Mouse (Mus musculus) spleen, postnatal 36 days (tissue): ENCODE results near the gene Bloc1s5.
"Not testable (repeated sequence)": the region's sequence is repeated elsewhere in the genome, so short reads cannot be mapped to it uniquely, and the experiment has no call there.

Source experiments
- DNase-seq, 2 experiments: peaks; one replicate each; pipeline ENCODE4 v3.0.0; 2022; ENCODE audit warnings: low spot score in 2 of 2, mixed read lengths in 1 of 2

Gene Bloc1s5

DNA sequence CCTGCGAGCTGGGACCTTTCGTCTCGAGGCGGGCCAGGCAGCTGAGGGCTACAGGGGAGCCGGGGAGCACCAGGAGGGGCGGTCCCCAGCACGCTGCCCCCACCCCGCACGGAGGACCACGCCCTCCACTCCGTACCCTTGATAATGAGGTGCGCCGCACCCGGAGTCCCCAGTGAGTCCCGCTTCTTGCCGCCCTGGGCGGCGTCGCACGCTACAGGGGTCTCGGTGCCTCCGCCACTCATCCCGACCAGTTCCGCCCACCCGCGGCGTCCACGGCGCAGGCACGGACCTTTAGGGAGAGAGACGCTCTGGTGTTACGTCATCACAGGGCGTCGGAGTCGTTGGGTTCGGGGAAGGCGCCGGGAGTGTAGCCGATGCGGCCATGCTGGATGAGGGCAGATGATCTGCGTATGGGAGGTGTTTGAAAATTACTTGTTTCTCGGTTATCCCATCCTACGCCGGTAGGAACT is at the start of gene Bloc1s5:
Gene Bloc1s5 (minus strand): TSS at position 310 of the 470 bp plus-strand sequence.
- peak; percentile 89 to 92 for DNase-seq

- no peak for DNase-seq
These were observed 37.4 kb upstream of the Bloc1s5 start for GRCm38 (mm10) chr13:38672336-38672735.

DNA sequence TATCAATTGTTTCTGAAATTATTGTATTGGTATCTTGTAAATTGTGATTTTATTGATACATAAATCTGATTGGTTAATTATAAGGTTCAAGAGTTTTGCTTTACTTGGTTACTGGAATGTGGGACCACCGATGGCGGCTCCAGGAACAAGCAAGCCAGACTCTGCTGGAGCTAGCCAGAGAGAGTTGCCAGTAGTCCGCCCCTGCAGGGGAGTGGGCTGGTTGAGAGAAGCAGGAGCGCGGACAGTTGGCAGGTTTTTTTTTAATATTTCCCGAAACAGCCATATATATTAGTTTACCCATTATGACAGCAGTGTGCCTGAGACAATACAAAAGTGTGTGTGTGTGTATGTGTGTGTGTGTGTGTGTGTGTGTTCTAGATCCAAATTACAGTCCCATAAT is 36.5 kb upstream of the Bloc1s5 start:
- DNase-seq, result not testable (repeated sequence)

GRCm38 (mm10) chr13:38670051-38670450 is 35.1 kb upstream of the Bloc1s5 start:
- DNase-seq, result no peak

GRCm38 (mm10) chr13:38668514-38668913 is 33.6 kb upstream of the Bloc1s5 start:
- peak; percentile 43 to 50 for DNase-seq

DNA sequence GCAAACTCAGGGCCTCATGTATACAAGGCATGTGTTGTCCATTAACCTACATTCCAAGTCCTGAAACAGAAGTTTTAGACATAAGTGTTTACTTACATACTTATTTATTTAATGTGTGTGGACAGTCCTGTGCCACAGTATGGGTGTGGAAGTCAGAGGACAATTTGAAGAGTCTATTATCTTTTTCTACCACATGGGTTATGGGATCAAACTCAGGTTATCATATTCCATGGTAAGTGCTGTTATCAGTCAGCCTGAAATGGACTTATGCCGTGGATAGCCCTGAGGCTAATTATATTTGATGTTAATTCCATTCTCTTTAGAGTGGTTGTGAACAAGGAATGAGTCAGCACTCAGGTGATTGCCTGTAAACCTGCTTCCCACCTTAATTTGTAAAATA is 29.8 kb upstream of the Bloc1s5 start:
- DNase-seq, result no peak

DNA sequence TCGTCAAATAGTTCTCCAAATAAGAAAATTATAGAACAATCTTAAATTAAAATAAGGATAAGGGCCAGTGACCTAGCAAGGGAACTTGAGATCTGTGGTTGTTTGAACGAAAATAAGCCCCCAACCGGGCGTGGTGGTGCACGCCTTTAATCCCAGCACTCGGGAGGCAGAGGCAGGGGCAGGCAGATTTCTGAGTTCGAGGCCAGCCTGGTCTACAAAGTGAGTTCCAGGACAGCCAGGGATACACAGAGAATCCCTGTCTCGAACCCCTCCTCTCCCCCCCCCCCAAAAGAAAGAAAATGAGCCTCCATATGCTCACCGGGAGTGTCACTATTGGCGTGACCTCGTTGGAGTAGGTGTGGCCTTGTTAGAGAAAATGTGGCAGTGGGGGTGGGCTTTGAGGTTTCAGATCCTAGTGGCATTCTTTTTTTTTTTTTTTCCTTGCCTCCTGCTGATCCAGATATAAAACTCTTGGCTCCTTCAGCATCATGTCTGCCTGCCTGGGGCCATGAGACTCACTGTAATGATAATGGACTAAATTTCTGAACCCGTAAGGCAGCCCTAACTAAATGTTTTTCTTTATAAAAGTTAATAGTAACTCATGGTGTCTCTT is 24.7 kb upstream of the Bloc1s5 start:
- no peak for DNase-seq

- peak; percentile 97 for DNase-seq
These were observed 23.8 kb upstream of the Bloc1s5 start, which contains the start of gene Eef1e1 for GRCm38 (mm10) chr13:38658528-38659280. Gene Eef1e1, minus strand, starts transcription at chr13:38659058.

DNA sequence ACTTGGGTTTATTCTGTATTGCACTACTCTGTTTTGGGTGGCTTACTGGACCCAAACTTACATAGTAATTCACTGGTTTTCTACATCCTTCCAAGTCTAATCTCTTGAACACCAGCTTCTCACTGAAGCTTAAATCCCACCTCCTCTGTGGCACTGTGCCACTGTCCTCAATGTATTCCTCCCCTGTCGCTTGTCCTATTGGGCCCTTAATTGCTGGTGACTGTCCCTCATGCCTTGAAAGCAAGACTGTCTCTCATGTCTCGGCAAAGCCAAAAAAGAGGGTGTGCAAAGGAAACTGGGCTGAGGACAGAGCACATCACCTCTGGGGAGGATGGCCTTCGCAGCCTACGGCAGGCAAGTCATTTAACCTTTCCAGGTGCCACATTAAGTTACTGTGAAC is 23.0 kb upstream of the Bloc1s5 start:
- no peak for DNase-seq

GRCm38 (mm10) chr13:38650292-38650691 is 15.4 kb upstream of the Bloc1s5 start:
- DNase-seq, result no peak

DNA sequence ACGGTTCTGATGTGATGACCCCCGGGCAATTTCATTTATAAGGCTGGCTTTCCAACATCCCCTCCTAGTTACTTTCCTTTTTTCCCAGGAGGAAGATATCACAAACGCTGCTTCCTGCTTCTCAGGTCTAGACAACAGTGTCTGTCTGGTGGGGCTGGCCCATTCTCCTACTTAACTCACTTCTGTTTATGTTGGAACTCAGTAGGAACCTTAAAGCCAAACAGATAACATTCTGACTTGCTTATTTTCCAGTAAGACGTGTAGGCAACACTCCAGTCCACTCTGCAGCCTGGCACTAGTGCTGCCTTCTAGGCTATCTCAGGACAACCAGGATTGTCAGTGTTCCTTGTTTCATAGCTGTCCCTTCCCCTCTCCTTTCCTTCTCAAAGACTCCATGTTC is 14.2 kb upstream of the Bloc1s5 start:
- no peak for DNase-seq

- DNase-seq, result no peak
These were observed 6.5 kb upstream of the Bloc1s5 start for GRCm38 (mm10) chr13:38641414-38641813.

GRCm38 (mm10) chr13:38640961-38641360 is 6.1 kb upstream of the Bloc1s5 start:
- no peak for DNase-seq

DNA sequence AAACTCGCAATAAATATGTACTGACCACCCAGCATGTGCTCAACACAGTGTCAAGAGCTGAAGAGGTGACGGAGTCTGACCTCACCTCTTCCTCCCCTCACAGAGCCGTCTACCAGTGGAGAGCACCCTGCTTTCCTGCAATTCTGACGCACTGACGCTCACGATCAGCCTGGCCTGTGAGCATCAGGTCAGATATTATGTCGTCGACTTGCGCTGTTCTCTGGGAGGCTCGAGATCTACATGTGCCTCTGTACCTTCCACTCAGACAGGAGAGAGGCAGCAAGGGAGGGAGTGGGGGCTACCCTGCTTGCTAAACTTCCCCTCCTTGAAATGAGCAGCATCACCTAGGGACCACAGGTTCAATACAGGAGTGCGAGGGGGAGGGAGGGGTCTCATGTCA is 3.8 kb upstream of the Bloc1s5 start:
- no peak for DNase-seq

DNA sequence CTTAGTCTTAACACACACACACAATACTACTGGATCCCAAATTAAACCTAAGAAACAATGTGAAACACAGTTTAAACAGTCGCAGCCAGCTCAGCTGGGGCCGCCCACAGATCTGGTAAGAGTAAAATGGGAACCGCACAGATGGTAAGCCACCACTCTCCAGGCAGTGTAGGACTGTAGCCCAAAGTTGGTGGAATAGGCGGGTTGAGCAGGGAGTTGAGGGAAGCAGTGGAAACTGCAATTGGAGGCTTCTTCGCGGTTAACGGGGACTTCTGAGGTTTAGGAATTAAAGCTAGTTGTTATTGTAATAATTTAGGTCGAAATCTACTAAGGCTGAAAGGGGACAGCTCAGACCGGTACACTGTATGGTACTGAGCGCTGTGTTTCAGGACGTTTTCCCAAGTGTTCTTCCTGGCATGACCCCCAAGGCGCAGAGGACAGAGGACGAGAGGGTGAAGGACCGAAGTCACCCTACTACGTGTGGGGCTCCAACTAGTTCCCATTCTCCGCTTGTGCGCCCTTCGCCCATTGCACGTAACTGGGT is 581 bp downstream of the Bloc1s5 start:
- peak in 1 of 2 experiments; percentile 11 for DNase-seq

DNA sequence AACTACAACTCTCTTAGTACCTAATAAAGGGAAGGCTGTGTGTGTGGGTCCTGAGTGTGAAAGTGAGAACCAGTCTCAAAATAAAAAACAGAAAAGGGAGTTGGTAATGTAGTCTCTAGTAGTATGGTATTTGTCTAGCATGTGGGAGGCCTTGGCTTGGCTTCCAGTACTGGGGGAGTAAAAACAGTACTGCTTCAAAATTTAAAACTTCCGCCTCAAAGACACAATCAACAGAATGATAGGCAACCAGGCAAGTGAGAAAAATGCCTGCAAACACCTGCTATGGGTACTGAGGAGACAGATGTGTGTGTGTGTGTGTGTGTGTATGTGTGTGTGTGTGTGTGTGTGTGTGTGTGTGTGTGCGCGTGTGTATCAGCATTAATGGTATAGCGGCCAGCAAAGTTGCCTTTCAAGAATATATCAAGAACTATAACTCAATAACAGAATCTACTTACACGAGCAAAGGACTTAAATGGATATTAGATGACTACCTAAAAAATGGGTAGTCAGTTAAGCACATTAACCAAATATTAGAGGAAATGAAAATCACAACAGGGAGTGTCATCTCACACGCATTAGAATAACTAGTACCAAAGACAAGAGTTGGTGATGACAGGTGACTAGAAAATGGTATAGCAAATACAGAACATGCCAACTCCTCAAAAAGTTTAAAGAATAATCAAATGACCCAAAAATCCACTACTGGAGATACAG is 1.5 kb downstream of the Bloc1s5 start:
- no peak for DNase-seq

- DNase-seq, result peak in 1 of 2 experiments; percentile 8
These were observed 2.4 kb downstream of the Bloc1s5 start for GRCm38 (mm10) chr13:38632556-38632955.

DNA sequence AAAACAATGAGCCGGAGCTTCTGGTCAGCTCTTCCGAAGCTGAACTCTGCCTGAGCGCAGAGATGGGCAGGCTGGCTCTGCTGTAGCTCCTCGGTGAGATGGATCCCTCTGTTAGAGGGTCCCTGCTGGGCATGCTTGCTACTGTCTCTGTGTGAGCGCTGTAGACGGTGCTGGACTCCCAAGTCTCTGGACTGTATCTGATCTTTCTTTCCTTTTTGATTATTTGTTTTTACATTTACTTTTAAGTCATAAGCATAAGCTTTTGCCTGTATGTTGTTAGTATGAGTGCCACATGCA is 8.7 kb downstream of the Bloc1s5 start:
- DNase-seq, result no peak

DNA sequence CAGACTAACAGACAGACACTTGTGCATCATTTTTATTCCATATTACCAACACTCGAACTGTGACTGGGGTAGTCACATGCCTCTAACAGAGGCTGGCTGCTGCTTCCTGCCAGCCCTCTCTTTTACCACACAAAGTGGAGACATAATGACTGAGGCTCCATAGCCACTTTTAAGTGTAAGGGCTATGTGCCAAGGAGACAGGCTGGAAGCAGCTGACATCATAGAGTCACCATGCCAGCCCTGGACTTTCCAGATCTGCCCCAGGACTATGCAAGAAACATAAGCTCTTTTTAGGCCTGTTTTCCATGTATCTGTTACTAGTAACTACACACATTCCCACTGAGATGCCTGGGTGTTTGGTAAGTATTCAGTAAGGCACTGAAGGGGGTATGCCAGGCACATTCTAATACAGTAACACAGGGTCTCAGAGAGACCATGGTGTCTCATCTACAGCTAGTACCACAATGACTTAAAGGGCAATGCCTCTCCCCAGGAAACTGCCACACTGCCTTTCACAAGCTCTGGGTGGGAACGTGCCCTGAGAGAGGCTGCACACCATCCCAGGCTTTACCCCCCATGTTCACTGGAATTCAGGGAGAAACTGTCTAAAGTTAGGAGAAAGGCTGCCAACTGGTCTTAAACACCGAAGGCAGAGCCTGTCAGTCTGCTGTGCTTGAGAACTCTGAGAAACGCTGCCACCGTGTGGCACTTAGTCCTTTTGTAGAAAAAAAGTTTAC is 9.2 kb downstream of the Bloc1s5 start:
- no peak for DNase-seq

DNA sequence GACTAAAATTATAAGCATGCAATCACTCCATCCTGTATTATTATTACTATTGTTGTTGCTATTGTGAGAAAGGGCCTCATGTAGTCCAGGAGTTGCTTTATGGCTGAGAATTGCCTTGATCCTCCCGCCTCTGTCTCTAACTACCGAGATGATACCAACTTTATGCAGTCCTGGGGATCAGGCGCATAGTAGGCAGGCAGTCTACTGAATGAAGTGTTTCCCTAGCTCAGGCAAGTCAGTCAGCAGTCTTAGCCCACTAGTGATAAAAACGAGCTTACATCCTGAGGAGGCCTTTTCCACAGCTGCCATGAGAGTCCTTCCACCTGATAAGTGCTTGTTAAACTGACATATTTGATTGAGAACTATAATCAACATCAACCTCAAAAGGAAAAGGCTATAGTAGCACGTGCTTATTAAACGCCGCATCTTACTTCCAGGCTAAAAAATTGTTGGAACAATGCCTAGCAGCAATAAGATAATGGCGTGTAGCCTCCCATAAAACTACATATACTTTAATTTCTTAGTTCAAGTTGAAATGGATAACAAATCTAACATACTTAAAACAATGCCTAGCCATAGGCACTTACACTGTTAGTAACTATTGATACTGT is 10.5 kb downstream of the Bloc1s5 start:
- no peak for DNase-seq

DNA sequence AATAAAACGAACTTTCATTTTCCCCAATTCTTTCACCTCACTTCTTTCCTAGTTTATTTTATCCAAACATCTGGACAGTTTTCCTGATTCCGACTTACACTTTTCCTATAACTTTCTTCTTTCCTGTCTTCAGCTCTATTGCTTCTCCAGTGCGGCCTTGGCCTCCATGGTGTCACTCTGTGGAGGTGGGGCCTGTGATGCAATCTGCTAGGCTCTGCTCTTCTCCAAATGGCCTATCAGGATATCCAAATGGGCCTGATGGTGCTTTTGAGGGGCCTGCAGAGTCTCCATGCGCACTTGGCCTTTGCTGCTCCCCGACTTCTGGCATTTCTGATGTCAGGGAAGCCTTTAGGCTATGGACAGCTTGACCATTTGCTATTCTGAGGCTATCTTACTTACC is 11.6 kb downstream of the Bloc1s5 start:
- no peak for DNase-seq
